Mouse (Mus musculus) urinary bladder, postnatal 10 days (tissue): ENCODE results near the gene Tnfsf8.

Experiments
- DNase-seq: peaks from one replicate; pipeline ENCODE4 v3.0.0; 2022; ENCODE audit warnings: low spot score

Gene Tnfsf8

DNA sequence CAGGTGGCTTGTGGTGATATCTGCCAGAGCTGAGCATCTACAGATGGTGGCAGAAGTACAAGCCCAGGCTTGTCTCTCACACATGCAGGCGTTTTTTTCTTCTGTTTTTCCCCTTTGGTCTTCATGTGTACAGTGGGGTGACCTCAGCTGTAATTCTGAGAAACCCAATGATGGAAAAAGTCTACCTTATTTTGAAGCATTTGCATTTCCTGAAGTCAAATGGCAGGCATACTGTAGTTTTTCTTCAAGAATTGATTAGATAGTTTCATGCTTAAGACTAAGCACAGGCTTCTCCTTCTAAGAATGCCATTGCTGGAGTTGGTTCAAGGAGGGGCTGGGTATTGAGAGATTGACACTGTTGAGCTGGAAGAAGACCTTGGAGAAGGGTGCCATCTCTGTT is 18.9 kb downstream of the Tnfsf8 start:
- DNase-seq = no peak

DNA sequence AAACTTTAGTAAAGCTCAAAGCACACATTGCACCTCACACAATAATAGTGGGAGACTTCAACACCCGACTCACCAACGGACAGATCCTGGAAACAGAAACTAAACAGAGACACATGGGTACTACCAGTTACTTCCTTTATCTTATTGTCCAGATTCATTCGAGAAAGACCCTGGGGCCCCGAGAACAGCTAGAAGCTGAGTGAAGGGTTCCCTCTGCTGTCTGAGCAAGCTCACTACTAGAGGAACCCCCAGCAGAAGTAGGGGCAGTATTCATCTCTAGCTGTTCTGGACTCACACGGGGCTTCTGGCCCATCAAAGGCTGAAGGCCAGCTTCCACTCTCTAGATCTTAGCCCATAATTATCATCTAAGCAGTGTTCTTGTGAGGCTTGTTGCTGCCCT is 20.7 kb downstream of the Tnfsf8 start:
- DNase-seq = no peak

DNA sequence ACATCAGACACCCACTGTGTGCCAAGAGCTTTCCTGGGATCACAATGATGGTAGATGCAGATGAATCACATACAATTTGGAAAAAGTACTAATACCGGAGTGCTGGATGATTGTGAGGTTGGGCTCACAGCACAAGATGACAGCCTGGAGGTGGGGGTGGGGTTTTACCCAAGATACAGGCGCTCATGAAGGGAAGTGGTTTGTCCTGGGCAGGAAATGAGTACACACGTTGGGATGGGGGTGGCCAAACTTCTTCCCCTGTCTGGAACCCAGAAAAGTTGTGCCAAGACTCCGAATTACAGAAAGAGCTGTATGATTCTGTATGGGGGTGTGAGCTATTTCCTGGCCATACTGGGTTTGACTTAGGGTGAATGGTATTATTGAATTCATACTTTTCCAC is 38.0 kb downstream of the Tnfsf8 start:
- DNase-seq = no peak

DNA sequence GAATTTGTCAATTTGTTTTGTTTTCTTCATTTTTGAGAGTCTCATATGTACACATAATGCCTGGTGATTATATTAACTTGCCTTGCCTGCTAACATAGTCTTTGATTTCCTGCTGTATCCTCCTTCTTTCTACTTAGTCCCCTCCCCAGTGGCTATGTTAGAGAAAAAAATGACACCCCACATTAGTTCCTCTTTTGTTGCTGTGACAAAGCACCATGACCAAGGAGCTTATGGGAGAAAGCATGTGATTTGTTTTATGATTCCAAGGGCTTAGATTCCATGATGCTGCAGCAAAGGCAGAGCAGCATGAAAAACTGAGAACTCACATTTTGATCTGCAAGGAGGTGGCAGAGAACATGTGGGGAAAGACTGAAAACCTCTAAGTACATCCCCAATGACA is 43.6 kb downstream of the Tnfsf8 start:
- DNase-seq = no peak

DNA sequence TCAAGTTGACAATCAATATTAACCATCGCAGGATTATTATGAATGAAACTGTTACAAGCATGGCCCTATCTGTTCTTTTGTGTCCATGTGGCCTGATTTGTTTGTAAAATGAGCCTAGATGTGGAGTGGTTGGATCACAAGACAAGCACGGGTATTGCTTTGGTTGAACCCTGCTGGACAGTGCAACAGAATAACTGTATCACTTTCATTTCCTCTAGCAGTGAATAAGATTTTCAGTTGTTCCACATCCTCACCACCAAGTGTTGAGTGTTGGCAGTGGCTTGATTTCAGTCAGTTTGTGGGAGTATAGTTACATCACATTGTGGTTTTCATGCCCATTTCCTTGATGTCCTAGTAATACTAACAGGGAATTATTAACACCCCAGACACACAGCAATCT is 45.5 kb downstream of the Tnfsf8 start:
- DNase-seq = no peak

DNA sequence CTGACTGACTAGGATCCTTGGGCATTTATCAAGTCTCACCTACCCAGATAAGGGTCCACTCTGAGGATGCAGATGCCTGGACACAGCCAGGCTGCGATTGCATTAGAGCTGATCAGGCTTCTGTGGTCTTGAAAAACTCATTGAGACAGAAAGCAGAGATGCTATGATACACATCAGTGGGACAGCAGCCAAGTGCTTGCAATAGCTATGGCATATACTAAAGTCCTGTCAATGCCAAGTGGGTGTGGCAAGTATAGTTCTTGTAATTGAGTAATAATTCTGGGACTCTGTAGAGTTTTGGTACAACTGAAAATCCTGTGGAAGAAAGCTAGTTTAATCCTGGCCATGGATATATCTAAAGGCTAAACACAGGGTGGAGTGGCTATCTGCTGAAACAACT is 63.1 kb downstream of the Tnfsf8 start:
- DNase-seq = no peak

DNA sequence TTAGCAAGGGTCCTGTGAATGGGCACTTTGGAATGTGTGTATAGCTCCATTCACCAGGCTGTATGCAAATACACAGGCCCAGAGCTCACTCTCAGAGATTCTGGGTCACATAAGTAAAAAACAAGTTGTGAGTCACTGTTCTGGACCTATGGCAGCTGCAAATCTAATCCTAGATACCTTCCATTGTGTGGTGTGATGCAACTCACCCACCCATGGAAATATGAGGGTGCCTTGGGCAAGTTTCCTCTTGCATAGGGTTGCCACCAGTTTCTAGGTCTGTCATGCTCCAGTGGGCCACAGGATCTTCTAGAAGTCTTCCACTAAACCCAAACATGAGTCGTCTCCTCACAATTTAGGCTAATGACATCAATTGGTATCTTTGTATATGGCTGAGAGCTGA is 64.6 kb downstream of the Tnfsf8 start:
- no peak for DNase-seq

DNA sequence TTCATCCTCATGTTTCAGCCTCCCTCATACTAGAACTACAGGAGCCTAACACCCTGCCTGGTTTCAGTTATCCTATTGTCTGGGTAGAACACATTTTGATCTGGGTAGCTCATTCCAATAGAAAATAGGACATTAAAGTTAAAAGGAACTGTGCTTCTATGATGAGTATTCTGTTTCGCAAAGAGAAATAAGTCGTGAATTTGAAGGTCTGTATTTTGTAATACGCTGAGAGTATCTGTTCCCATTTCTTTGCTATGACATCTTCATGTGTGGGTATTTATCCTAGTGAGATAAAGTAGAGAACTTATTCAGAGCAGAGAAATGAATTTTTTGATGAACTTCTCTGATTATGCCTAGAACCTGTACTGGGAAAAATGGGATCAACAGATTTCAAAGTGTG is 68.8 kb downstream of the Tnfsf8 start:
- no peak for DNase-seq

DNA sequence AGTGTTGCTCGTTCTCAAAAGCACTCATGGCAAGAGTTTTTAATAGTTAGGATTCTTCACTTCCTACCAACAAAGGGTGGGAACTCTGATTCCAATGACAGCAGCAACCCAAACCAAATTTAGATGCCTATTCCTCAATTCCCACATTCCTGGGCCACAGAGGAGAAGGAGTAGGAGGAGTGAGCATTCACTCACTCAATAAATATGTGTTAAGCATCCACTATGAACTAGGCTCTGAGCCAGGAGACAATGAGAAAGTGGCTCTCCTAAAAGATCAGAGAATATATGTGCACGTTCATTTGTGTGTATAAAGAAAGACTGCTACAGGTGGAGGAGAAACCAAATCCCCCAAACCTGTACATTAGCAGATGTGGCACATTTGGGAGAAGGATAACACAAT is 75.7 kb downstream of the Tnfsf8 start:
- no peak for DNase-seq

DNA sequence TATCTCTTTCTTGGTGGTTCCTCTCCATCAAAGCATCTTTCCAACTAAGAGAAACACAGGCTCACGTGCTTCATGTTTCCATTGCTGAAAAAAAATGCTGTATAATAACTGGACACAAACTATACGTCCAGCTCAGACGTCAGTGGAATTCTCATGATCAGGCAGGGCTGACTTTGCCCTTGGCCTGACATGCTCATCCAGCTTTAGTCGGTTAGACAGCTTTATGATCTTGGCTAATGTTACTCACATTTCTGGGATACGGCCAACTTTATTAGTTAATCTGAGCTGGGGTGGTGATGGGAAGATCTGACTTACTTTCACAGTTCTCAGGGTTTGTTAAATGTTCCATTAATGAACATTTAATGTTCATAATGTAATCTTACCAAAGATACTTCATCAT is 77.3 kb downstream of the Tnfsf8 start:
- no peak for DNase-seq

DNA sequence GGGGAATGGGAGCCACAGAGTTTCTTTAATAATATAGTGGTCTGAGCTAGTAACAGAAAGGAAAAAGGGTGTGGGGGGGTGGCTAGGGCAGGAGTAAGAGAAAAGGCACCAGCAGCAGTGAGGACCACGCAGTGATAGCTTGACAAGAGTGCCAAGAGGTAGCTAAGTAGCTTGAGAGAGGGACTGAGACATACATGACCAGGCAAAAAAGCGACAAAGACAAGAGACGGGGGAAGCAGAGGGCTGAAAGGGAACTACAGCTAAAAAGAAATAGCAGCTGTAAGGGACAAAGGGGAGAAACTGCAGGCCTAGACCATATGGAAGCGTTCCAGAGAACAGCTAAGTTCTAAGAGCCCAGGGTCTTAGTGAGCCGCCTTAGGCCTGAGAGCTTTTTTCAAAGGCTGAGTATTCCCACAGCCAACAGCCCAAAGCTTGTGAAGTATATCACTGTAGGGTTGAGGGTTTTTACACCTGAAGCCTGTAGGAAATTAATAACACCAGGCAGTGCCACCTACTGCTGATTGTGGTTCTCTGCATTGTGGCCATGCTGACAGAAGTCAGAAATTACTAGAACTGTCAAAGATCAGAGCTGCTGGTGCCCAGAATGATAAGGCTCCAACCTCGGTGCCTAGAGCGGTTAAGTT is 78.1 kb downstream of the Tnfsf8 start:
- no peak for DNase-seq
